Mouse (Mus musculus) layer of hippocampus, adult 18-20 months (tissue): ENCODE results near the gene Neurl2. TPM values are rescaled to one million over a fixed set of nuclear protein-coding genes. Genes with fewer than 3 reads are reported as not detected.
A peak's percentile ranks its signal among the peaks of the same experiment; 100 is the strongest.
"Not testable (repeated sequence)": the region's sequence is repeated elsewhere in the genome, so short reads cannot be mapped to it uniquely, and the experiment has no call there.

Source experiments
- DNase-seq, 2 experiments: peaks; one replicate each; pipeline ENCODE4 v3.0.0; 2022; ENCODE audit warnings: low spot score in 2 of 2
- total RNA-seq, 2 experiments: library from RNA; stranded (reverse); gene quantifications; 2 replicates each; pipeline ENCODE4 v1.2.3; 2021

The Neurl2 gene
- total RNA-seq, 2 experiments from 2014 or later: 2.5 to 3.0 TPM

DNA sequence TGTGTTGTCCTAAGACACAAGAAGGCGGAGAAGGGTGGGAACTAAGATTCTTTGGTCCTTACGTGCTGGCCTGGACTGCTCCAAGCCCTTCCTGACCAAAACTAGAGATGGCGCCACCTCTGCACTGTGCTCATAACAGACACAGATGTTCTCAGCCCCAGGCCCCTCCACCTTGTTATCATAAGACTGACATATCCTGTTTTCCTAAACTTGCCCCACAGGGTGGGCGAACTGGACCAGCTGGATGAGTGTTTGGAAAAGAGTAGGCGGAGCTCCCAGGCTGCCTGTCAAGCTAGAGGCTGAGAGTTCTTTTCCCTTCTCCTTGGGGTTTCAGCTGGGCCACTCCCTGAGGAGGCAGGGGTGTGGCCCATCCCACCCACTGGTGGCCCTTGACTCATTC, 15.6 kb downstream of the Neurl2 start:
- no peak for DNase-seq

DNA sequence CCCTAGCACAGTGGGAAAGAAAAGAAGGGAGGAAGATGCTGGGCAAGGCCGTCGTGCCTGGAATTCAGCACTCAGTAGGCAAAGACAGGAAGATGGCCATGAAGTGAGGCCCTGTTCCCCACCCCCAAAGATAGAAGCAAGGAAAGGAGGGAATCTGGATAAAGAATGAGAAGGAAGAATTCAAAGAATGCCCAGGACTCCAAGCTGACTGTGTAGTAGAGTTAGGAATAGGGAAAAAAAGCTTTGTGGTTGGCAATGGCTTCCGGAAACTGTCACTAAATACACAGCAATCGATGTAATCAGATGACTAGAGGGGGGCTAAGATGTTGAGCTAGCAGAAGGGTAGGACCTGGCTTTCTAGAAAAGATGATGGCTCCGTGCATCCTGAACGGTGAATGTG, 16.1 kb downstream of the Neurl2 start:
- no peak for DNase-seq

DNA sequence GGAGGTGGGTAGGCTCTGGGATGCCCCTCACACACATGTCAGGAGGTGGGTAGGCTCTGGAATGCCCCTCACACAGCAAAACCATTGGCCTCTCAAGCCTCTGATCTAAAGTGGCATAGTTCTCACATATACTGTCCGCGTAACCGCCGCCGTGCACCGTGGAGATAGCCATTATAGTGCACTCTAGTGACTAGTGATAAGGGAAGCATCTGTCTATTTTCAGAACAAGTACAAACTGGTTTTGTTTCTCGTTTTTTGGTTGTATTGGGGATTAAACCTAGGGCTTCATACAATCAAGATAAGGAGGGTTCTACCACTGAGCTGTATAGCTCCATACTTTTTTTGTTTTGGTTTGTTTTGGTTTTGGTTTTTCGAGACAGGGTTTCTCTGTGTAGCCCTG, 17.4 kb downstream of the Neurl2 start:
- no peak for DNase-seq

DNA sequence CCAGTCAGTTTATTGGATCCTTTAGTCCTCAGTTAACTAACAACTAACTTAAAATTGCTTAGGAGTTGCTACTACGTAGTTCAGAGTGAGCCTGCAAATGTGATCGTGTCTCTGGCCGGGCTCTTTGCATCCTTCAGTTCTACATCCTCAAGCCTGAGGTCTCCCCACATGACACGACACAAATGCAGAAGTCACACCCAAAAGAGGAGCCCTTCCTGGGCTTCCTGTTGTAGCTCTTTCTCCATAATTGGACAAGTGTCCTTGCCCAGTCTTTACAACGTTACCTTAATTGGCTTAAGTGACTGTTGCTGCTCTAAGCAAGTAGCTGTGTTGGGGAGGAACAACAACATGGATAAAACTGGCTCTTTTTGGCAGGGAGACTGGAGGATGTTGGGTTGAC, 17.9 kb downstream of the Neurl2 start:
- DNase-seq: no peak

DNA sequence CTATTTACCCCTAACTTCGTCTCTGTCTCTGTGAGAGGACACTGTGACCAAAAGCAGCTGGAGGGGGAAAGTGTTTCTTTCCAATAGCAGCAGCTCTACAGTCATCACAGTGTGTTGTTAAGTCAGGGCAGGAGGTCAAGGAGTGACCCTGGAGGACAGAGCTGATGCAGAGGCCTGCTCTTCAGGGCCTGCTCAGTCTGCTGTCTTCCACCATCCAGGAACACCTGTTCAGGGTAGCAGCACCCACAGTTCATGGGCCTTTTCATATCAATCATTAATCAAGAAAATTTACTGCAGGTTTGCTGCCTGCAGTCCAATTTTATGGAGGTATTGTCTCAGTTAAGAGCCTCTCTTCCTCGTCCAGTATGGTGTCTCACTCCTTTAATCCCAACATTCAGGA, 19.7 kb downstream of the Neurl2 start:
- no peak for DNase-seq

DNA sequence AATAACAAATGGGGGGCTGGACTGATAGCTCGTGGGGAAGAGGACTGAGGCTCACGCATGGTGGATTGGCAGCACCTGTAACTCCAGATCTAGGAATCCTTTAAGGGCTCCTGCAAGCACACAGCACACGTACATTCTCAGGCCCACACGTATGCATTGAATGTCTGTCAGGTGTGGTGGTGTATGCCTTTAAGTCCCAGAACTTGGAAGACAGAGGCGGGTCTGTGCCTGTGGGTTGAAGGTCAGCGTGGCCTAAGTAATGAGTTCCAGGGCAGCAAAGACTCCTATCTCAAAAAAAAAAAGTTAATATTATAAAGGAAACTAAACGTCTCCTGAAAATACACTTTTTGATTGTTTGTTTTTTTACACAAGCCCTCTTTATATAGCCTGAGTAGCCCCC, 26.6 kb downstream of the Neurl2 start:
- DNase-seq: no peak

DNA sequence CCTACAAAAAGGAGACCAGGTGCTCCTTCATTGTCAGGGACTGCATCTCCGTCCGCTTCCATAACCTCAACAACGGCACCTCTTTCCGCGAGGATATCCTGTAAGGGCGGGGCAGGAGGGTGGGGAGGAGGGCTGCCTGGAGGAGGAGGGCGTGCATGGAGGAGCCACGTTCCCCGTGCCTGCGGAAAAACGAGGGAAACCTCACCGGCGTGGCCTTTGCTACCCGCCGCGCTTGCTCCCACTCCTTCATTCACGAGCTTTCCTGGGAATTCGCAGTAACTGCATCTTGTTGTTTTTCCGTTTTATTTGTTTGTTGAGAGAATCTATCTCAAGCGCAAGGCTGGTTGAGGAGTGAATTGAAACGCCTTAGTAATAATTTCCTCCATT, 27.9 kb downstream of the Neurl2 start:
- no peak for DNase-seq

DNA sequence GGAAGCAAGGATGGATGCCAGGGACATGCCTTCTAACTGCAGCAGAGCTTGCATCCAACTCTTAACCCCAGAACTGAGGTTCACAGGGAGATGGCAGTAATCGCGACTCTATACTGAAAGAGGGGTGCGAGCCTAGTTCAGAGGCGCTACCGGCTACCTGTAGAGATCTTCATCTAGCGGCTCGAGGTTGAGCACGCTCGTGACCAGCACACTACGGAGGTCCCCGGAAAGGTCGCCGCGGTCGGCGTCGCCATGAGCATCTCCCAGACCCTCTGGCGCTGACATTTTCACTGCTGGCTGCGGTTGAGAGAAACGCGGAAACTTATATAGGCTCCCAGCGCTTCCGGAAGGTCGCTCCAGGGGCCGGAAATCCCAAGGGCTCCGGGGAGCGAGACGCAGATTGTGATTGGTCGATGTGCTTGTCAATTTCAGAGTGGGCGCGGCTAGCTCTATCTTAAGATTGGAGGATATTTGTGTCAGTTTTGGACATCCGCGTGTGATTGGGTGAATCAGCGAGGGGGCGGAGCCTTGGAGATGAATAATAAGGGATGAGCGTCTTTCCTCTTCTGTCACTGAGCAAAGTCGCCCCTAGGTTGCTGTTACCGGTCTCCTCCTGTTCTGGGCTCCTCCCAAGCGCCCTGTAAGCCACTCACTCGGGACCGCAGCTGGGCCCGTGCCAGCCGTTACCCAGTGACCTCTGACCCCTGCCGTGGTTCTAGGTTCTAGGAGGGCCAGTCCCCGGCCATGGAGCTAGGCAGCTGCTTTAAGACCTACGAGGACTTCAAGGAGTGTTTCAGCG, 28.5 kb downstream of the Neurl2 start, which contains the start of the genes Acot8 and Zswim3:
Gene Acot8 (minus strand): TSS at position 350 of the 799 bp plus-strand sequence.
Gene Zswim3 (plus strand): TSS at position 566 of the 799 bp plus-strand sequence.
- peak; percentile 97 to 100 for DNase-seq

DNA sequence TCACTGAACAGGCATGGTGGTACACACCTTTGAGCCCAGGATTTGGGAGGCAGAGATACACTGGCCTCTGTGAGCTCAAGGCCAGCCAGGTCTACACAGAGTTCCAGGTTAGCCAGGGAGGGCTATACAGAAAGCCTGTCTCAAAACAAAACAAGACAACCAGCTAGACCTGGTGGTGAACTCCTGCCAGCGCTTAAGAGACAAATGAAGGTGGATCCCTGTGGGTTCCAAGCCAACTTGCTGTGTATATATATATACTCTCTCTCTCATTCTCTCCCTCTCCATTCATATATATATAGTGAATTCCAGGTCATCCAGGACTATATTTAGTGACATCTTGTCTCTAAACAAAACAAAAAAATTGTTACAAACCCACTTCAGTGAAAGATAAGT, 29.3 kb downstream of the Neurl2 start:
- DNase-seq: no peak

DNA sequence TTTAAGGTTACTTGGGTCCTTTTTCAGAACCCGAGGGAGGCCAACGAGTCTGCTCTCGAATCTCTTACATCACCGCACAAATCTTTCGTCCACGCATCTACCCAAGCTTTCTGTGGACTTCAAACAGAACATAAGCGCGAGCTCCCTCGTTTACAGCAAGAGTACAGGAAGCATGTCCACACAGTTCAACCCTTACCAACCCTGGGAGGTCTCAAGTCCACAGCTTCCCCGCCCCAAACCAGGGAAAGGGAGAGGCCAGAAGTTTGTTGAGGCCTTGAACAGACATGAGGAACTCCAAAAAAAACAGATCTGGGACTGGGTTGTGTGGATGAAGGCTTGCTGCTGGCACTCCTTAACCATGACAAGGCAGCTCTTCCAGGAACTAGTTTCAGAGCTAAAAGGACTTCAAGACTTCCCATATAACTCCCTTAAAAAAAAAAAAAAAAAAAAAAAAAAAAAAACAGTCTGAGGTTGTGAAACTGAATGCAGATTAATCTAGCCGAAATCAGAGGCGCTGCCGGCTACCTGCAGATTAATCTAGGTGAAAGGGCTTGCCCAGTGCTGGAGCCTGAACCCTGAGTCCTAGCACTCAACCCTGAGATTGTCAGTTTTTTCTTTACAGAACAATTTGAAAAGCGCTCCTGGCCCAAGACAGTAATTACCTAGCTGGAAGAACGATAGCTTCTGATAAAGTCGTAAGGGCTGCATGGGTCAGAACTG, 29.9 kb downstream of the Neurl2 start:
- no peak for DNase-seq

DNA sequence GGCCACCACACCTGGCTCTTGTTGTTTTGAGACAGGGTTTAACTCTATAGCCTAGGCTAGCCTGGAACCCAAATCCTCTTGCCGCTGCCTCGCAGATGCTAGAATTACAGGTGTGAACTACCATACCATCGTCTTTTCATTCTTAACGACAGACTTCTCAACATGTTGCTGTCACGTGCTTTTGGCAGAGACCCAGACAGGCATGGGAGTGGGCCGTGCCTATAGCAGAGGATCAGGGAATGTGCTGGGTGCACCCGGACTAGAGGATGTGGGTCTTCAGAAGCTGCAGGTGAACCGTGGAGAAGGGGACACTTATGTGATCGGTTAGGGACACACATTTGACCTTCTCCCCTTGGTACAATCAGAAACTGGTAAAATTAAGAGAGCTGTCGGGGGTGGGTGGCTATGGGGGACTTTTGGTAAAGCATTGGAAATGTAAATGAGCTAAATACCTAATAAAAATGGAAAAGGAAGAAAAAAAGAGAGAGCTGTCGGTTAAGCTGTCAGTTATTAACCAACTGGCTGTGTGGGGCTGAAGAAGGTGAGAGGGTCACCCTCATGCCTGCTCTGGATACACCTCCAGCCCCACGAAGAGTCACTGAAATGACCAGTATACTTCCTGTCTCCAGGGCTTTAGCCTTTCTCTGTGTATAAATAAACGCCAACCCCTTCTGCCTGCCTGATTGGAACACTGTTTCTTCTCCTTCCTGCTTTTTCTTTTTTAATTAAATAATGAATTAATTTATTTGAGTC, 32.8 kb downstream of the Neurl2 start:
- DNase-seq: no peak

DNA sequence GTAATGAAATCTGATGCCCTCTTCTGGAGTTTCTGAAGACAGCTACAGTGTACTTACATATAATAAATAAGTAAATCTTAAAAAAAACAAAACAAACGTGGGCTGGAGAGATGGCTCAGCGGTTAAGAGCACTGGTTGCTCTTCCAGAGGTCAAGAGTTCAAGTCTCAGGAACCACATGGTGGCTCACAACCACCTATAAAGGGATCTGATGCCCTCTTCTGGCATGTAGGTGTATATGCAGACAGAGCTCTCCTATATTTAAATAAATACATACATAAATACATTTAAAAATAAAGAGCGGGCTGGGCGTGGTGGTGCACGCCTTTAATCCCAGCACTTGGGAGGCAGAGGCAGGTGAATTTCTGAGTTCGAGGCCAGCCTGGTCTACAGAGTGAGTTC, 34.7 kb downstream of the Neurl2 start:
- DNase-seq: not testable (repeated sequence)

DNA sequence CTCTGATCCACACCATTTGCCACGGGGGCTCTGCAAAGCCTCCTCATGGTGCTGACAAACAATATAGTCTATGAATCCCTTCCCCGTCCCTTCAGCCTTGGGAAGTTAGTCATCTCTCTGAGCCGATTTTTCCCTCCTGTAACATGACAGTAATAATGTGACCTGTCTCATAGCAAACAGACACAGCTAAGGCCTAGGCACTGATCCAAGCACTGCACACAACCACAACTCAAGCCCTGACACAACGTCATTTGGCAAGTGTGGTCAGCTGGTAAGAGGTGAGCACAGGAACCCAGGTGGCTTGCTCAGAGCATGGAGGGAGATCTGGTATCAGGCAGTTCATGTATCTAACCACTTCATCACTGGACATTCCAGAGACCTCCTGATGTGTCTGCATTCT, 37.4 kb downstream of the Neurl2 start:
- no peak for DNase-seq

DNA sequence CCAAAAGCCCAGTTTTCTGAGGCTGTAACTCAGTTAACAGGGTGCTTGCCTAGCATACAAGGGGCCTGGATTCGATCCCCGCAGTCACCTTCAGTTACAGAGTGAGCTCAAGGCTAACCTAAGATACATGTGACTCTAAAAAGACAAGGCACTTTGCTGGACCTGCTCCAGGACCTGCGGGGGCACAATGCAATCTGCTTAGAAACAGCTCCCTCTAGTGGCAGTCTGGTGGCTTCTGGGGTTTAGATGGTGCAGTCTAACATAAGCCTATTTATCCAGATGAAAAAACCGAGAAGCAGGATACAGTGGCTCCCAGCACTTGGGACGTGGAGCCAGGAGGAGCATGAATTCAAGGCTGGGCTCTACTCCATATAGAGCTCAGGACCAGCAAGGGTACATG, 39.0 kb downstream of the Neurl2 start:
- DNase-seq: peak; percentile 68 to 94

DNA sequence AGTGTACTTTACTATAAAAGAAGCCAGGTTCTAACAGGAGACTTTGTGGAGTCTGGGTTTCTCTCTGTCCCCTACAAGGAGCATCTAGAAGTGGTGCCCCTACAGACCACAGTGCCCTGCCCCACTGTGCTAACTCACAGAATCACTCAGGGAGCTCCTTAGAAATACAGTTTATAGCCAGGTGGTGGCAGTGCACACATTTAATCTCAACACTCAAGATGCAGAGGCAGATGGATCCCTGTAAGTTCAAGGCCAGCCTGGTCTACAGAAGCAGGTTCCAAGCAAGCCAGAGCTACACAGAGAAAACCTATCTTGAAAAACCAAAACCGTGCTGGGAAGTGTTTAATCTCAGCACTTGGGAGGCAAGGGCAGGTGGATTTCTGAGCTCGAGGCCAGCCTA, 39.5 kb downstream of the Neurl2 start:
- DNase-seq: no peak

DNA sequence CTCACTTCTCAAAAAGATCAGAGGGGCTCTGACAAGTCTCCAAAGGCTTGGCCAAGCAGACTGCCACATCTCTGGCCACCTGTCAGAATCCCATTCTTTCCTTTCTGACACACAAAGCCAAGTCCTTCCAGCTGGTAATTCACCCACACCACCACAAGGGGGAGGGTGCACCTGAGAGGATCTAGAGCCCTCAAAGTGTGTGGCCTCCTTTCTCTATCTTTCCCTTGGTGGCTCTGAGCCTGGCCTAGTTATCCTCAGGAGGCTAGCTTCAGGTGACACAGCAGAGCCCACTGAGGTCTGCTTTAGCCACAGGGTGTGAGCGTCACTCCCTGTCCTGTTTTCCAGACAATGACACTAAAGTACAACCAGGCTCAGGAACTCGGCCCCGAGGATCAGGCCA, 40.0 kb downstream of the Neurl2 start:
- DNase-seq: peak in 1 of 2 experiments; percentile 69

DNA sequence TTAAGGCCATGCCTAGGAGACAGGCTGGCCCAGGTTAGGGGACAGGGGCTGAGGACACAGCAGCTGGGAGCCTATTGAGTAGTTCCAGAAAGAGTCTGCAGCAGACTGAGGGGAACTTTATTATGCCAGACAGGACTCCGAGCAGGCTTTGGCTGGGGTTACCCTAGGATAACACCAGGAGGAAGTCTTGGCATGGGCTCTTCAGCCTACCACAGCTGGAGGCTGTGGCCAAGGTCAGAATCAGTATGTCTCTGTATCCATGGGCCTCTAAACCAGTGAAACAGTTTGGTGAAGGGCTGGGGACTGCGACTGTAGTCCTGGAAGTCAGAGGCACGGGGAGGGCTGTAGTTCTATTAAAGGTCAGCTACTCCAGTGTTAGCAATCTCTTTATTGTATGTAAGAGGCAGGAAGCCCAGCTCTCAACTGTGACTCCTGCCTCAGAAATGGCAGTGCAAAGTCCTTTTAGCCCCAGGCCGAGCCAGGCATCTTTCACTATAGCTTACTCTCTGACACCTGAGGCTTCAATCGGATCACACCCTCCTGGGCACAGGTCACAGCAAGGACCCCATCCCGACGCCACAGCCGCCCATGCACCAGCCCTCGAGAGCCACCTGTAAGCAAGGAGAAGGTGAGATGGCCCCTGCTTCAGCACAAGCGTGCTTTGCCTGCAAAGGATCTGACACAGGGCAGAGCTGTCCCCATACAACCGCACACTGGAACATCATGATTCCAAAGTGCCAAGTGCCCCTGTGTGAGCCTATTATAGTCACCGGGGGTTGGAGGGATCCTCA, 40.7 kb downstream of the Neurl2 start:
- DNase-seq: no peak

DNA sequence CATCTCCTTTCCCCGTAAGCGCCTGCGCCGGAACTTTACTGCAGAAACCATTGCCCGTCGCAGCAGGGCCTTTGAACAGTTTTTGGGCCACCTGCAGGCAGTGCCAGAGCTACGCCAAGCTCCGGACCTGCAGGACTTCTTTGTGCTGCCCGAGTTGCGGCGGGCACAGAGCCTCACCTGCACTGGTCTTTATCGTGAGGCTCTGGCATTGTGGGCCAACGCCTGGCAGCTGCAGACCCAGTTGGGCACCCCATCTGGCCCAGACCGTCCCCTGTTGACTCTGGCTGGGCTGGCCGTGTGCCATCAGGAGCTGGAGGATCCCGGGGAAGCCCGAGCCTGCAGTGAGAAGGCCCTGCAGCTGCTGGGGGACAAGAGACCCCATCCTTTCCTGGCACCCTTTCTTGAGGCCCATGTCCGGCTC, 41.4 kb downstream of the Neurl2 start:
- no peak for DNase-seq

DNA sequence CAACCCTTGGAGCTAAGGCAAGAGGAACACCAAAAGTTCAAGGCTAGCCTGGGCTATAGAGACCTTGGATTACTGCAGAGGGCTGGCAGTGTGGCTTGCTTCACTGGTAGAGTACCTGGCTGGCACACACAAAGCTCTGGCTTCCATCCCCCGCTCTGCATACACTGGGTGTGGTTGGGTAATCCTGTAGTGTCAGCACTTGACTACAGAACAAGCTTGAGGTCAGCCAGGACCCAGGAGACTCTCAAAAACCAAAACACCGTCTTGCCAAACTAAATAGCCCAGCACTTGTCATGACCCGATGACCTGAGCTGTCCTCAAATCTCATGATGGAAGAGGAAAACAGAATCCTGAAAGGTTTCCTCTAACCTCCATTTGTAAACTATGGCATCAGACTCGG, 42.8 kb downstream of the Neurl2 start:
- DNase-seq: no peak

DNA sequence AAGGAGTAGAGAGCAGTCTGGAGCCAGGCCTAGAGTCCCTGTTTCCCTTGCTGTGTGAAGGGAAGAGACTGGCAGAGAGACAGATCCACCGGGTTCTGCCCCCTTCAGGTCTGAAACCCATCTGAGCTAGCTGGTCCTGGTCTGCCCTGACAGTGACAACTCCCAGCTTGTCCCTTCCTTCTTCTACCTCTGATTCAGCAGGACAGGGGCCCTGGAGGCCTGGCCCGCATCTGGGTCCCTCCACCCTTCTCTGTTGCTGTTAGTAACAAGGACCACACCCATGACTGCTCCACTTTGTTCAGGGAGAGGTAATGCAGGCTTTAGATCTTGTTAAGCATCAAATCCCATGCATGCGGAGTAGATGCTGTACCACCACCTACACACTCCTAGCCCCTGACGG, 44.8 kb downstream of the Neurl2 start:
- DNase-seq: no peak

DNA sequence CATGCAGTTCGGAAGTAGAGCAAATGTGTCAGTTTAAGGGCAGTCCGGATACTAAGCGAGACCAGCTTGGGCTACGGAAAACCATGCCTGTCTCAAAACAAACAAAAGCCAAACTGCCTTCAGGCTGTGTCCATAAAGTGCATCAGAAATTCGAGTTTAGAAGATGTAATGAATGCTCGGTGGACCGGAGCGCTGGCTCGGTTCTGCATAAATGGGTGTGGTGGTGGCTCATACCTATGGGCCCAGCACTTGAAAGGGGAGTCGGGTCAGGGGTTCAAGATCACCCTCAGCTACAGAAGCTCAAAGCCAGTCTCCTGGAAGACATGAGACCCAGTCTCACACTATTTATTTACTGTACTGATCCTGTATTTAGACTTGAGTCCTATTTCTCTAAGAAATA, 45.5 kb downstream of the Neurl2 start:
- DNase-seq: no peak
